Mouse (Mus musculus): ENCODE data around the gene Chd1l. TPM values are rescaled to one million over a fixed set of nuclear protein-coding genes. Genes with fewer than 3 reads are reported as not detected.

Gene Chd1l
- polyA plus RNA-seq, 1 experiment from 2014 or later: 16.5 TPM

GRCm38 (mm10) chr3:97641396-97641795 lies 31.4 kb upstream of the Chd1l start:
- Histone ChIP-seq H3K4me2 (no peak overlapping the region), H3K9ac (no peak overlapping the region), H3K36me3 (no peaks in the 10 kb centered on the region), H3K4me3 (replicated peaks) (no peak overlapping the region), H3K4me1 (no peaks in the 10 kb centered on the region), H3K9me3 (no peaks in the 10 kb centered on the region), H3K27ac (no peak overlapping the region), H3K27me3 (replicated peaks) (no peaks in the 10 kb centered on the region)
- no peak for ATAC-seq (ENCODE audit: insufficient read depth, low FRiP score, low read depth)
- 88% methylated on average over 4 of the region's 4 CpGs for WGBS

DNA sequence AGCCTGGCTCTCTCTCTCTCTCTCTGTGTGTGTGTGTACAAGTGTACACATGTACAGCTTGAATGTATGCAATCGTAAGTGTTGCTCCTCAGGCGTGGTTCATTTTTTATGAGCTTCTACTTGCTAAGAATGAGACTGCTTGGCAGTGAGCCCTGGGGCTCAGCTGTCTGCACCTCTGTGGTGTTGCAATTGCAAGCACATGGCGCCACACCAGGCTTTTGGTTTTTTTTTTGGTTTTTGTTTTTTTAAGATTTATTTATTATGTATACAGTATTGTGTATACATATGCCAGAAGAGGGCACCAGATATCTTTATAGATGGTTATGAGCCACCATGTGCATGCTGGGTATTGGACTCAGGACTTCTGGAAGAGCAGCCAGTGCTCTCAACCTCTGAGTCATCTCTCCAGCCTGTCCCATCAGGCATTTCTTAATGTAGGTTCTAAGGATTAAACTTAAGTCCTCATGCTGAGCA lies 24.3 kb upstream of the Chd1l start:
- H3K9me3 ChIP-seq: no peaks in the 10 kb centered on the region
- no peak overlapping the region for H3K4me2 ChIP-seq
- H3K9ac ChIP-seq: no peak overlapping the region
- H3K27ac ChIP-seq: no peak overlapping the region
- H3K27me3 ChIP-seq (replicated peaks): no peaks in the 10 kb centered on the region
- ATAC-seq (ENCODE audit: insufficient read depth, low FRiP score, low read depth): no peak; the same call in 1 of the 2 replicates
- H3K4me3 ChIP-seq (replicated peaks): no peak overlapping the region
- no peaks in the 10 kb centered on the region for H3K4me1 ChIP-seq
- 46% methylated on average over 3 of the region's 3 CpGs for whole genome bisulfite sequencing
- no peaks in the 10 kb centered on the region for H3K36me3 ChIP-seq

DNA sequence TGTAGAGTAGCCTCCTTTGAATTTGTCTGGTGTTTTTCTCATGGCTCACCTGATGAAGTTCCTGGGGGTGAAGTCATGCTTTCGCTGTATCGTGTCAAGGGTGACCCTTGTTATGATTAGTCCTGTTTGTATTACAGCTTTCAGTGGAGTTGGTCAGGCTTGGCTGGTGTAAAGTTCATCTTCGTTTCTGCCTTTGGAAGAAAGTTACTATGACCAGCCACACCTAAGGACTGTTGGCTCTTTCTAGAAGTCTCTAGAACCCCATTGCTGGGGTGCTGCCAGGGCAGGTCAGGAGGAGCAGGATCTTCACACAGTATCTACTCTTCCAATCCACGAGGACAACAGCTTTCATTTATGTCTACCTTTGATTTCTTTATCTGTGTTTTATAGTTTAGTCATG lies 23.5 kb upstream of the Chd1l start:
- no peak for ATAC-seq (ENCODE audit: insufficient read depth, low FRiP score, low read depth)
- H3K27ac ChIP-seq: no peak overlapping the region
- 66% methylated on average over 4 of the region's 4 CpGs for WGBS

DNA sequence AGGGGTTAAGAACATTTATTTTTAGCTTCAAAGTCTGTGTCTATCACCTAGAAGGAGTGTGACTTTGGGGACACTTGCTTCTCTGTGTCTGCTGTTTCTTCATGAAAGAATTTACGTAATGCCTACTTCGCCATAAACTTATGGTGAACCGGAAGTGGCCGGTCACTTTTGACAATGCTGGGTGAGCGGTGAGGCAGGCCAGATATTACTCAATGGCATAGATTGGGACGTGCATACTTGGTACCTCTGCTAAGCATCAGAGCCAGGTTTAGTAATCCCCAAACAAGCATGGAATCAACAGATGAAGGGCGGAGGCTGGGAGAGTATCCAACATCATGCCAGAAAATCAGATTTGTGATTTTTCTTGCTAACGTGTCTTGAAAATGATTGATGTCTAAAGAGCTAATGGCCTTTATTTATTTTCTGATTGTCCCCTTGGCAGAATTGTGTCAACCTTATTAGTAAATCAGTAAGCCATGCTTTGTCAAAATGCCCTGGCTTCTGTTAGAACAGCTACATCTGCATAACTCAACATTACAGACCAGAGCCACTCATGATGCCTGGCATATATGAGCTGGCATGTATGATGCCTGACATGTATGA lies 21.4 kb upstream of the Chd1l start:
- Histone ChIP-seq H3K4me3 (replicated peaks) (no peak overlapping the region), H3K9ac (no peak overlapping the region), H3K4me1 (peaks cover 4% of the 10 kb centered on the region; the same call in 1 of the 2 replicates), H3K27me3 (replicated peaks) (no peaks in the 10 kb centered on the region), H3K9me3 (no peaks in the 10 kb centered on the region), H3K4me2 (no peak overlapping the region), H3K36me3 (no peaks in the 10 kb centered on the region), H3K27ac (no peak overlapping the region)
- WGBS: 84% methylated on average over 8 of the region's 8 CpGs
- no peak for ATAC-seq (ENCODE audit: insufficient read depth, low FRiP score, low read depth)

More for the DNA sequence above, 23.5 kb upstream of the Chd1l start:
- Histone ChIP-seq H3K9ac (no peak overlapping the region), H3K4me1 (peaks cover 4% of the 10 kb centered on the region; the same call in 1 of the 2 replicates), H3K4me2 (no peak overlapping the region), H3K4me3 (replicated peaks) (no peak overlapping the region), H3K9me3 (no peaks in the 10 kb centered on the region), H3K27me3 (replicated peaks) (no peaks in the 10 kb centered on the region), H3K36me3 (no peaks in the 10 kb centered on the region)

GRCm38 (mm10) chr3:97630746-97631145 lies 20.7 kb upstream of the Chd1l start:
- no peak overlapping the region for H3K27ac ChIP-seq
- no peak for ATAC-seq (ENCODE audit: insufficient read depth, low FRiP score, low read depth)
- H3K4me2 ChIP-seq: no peak overlapping the region
- H3K4me1 ChIP-seq: peaks cover 4% of the 10 kb centered on the region; the same call in 1 of the 2 replicates
- H3K9me3 ChIP-seq: no peaks in the 10 kb centered on the region
- 90% methylated on average over 4 of the region's 4 CpGs for WGBS
- no peak overlapping the region for H3K4me3 ChIP-seq (replicated peaks)
- H3K9ac ChIP-seq: no peak overlapping the region
- H3K27me3 ChIP-seq (replicated peaks): no peaks in the 10 kb centered on the region
- no peaks in the 10 kb centered on the region for H3K36me3 ChIP-seq

- Histone ChIP-seq H3K9ac (no peak overlapping the region), H3K4me3 (replicated peaks) (no peak overlapping the region), H3K4me2 (no peak overlapping the region), H3K4me1 (peaks cover 4% of the 10 kb centered on the region; the same call in 1 of the 2 replicates), H3K27ac (no peak overlapping the region), H3K9me3 (no peaks in the 10 kb centered on the region), H3K27me3 (replicated peaks) (no peaks in the 10 kb centered on the region), H3K36me3 (no peaks in the 10 kb centered on the region)
- no peak for ATAC-seq (ENCODE audit: insufficient read depth, low FRiP score, low read depth)
- WGBS: 88% methylated on average over 4 of the region's 4 CpGs
Measured at GRCm38 (mm10) chr3:97629941-97630340, 19.9 kb upstream of the Chd1l start.

DNA sequence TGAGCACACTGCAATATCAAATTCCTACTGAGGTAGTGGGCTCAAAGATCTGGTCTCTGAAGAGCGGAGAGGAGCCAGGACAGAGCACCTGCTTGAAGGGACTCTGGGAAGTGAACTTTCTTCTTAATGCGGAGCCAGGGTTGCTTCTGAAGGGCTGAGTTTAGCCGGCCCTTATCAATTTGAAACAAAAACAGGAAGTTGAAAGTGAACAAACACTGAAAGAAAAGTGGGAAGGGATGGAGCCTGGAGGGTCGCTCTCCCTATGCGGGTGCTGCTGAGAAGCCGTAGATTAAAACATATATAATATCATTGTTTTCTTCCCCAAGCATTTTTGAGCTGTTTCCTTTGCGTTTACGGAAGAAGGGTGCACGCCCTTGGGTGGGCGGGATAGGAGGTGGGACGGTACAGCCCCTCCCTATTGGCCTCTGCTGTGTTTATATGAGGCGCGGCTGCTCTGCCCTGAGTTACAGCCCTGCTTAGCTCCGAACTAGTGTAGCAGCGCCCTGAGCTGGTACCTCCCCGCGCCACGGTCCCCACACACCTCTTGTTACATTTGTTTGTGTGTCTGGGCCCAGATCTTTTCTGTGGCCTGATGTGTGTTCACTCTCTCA lies 18.5 kb upstream of the Chd1l start, which contains the start of gene Fmo5:
Fmo5 (plus strand) TSS at position 414 of the 611 bp plus-strand sequence.
- Histone ChIP-seq H3K27ac (peak within 1 kb of the TSS; percentile 53), H3K9me3 (no peaks in the 10 kb centered on the region), H3K36me3 (no peaks in the 10 kb centered on the region), H3K4me1 (peaks cover 4% of the 10 kb centered on the region; the same call in 1 of the 2 replicates), H3K4me3 (replicated peaks) (peak within 1 kb of the TSS; percentile 49), H3K4me2 (peak within 1 kb of the TSS; percentile 71), H3K27me3 (replicated peaks) (no peaks in the 10 kb centered on the region), H3K9ac (peak within 1 kb of the TSS; percentile 16; the same call in 1 of the 2 replicates)
- 4% methylated on average over 18 of the region's 18 CpGs for WGBS
- peak; percentile 97 for ATAC-seq (ENCODE audit: insufficient read depth, low FRiP score, low read depth)

DNA sequence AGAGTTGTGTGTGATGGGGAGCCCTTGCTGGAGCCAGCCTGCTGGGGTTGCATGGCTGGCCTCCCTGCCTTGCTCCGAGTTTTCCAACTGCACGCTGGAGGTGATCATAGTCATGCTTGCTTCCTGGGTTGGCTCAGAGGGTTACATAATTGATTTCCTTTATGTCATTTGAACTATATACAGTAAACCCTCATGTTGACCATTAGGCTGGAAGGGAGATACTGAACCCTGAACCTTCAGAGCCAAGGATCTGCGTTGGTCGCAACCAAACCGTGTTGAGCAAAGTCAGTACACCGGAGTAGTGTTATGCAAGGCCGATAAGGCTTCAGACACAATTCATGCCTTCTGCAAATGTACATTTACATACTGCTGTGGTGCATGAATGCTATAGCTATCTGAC lies 17.9 kb upstream of the Chd1l start:
- Histone ChIP-seq H3K4me3 (replicated peaks) (peak overlapping the region; percentile 49), H3K36me3 (no peaks in the 10 kb centered on the region), H3K4me1 (peaks cover 4% of the 10 kb centered on the region; the same call in 1 of the 2 replicates), H3K4me2 (peak overlapping the region; percentile 71), H3K9me3 (no peaks in the 10 kb centered on the region), H3K27ac (no peak overlapping the region), H3K9ac (no peak overlapping the region), H3K27me3 (replicated peaks) (no peaks in the 10 kb centered on the region)
- peak; percentile 29; the same call in 1 of the 2 replicates for ATAC-seq (ENCODE audit: insufficient read depth, low FRiP score, low read depth)
- WGBS: 62% methylated on average over 7 of the region's 7 CpGs

DNA sequence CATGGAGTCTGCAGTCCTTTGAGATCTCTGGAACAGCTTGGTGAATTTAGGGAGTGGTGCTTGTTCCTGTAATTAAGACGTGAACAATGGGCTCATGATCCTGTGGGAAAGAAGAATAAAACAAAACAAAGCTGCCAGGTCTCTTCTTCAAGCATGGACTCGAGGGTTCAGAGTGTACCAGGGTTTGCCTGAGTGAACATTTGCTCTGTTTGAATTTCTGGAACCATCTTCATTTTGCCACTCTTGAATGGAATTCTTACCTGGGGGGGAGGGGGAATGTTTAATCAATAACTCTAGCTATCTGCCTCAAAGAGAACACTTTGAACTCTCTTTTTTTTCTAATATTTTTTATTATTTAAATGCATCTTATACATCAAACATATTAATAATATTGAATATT lies 14.6 kb upstream of the Chd1l start:
- no peak overlapping the region for H3K4me2 ChIP-seq
- no peak overlapping the region for H3K27ac ChIP-seq
- no peak overlapping the region for H3K9ac ChIP-seq
- no peaks in the 10 kb centered on the region for H3K36me3 ChIP-seq
- H3K27me3 ChIP-seq (replicated peaks): no peaks in the 10 kb centered on the region
- no peak overlapping the region for H3K4me3 ChIP-seq (replicated peaks)
- H3K9me3 ChIP-seq: no peaks in the 10 kb centered on the region
- ATAC-seq (ENCODE audit: insufficient read depth, low FRiP score, low read depth): no peak
- 43% methylated on average over 2 of the region's 2 CpGs for WGBS
- peaks cover 4% of the 10 kb centered on the region; the same call in 1 of the 2 replicates for H3K4me1 ChIP-seq

DNA sequence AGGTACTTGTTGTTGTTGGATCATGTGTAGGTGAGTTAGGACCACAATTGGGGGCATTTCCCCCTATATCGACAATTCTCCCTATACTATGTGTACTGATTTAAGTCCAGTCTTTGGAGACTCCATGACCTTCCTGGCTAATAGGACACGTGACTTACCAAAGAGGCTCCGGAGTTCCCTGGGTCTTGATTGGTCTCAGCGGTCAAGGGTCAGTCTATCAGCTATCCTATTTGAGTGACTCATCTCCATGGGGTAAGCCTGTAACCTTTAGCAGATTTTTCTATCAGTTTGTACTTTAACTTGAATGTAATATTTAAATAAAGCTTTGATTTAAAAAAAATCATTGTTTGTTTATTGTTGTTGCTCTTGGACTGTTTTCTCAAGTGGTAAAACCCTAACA lies 10.7 kb upstream of the Chd1l start:
- Histone ChIP-seq H3K27ac (no peak overlapping the region), H3K4me3 (replicated peaks) (no peak overlapping the region), H3K4me1 (no peaks in the 10 kb centered on the region), H3K4me2 (no peak overlapping the region), H3K36me3 (no peaks in the 10 kb centered on the region), H3K27me3 (replicated peaks) (no peaks in the 10 kb centered on the region), H3K9ac (no peak overlapping the region), H3K9me3 (no peaks in the 10 kb centered on the region)
- WGBS: 84% methylated on average over 4 of the region's 4 CpGs
- no peak for ATAC-seq (ENCODE audit: insufficient read depth, low FRiP score, low read depth)

- 65% methylated on average over 8 of the region's 8 CpGs for WGBS
- no peaks in the 10 kb centered on the region for H3K4me1 ChIP-seq
- ATAC-seq (ENCODE audit: insufficient read depth, low FRiP score, low read depth): no peak
- H3K27me3 ChIP-seq (replicated peaks): no peaks in the 10 kb centered on the region
- H3K9me3 ChIP-seq: no peaks in the 10 kb centered on the region
- H3K4me2 ChIP-seq: no peak overlapping the region
- H3K36me3 ChIP-seq: no peaks in the 10 kb centered on the region
- no peak overlapping the region for H3K4me3 ChIP-seq (replicated peaks)
- no peak overlapping the region for H3K9ac ChIP-seq
- peak overlapping the region; percentile 21; the same call in 1 of the 2 replicates for H3K27ac ChIP-seq
Measured at GRCm38 (mm10) chr3:97617899-97618298, 7.9 kb upstream of the Chd1l start.

DNA sequence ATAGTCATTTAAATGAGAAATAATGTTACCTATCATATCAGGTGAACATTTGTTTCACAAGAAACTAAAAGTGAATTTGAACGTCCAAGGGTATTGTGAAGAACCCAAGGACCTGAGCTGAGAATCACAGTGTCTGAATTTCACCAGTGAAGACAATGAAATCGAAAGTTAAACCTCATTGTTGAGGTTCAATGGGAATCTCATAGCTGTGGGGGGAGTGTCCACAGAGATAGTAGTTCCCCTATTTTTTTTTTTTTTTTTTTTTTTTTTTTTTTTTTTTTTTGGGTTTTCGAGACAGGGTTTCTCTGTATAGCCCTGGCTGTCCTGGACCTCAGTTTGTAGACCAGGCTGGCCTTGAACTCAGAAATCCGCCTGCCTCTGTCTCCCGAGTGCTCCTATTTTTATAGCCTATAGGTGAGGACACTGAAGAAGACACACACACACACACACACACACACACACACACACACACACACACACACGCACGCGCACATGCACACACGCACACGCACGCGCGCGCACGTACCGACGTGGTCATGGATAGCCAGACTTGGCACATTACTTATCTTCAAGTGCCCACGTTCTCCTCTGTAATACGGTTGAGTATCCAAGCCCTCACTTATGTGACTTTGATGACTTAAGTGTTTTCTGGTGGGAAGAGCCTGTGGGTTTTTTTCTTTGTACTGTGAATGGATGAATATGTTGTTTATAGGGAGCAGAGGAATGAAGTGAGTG lies 7.3 kb upstream of the Chd1l start:
- H3K27ac ChIP-seq: no peak overlapping the region
- no peaks in the 10 kb centered on the region for H3K36me3 ChIP-seq
- no peaks in the 10 kb centered on the region for H3K4me1 ChIP-seq
- ATAC-seq (ENCODE audit: insufficient read depth, low FRiP score, low read depth): no peak
- WGBS: 92% methylated on average over 18 of the region's 19 CpGs
- H3K9me3 ChIP-seq: no peaks in the 10 kb centered on the region
- H3K4me3 ChIP-seq (replicated peaks): no peak overlapping the region
- H3K4me2 ChIP-seq: no peak overlapping the region
- H3K9ac ChIP-seq: no peak overlapping the region
- no peaks in the 10 kb centered on the region for H3K27me3 ChIP-seq (replicated peaks)

Measured in stomach, embryonic 15.5 days (tissue).